Mouse (Mus musculus): ENCODE measurements around the gene Cela3a. TPM values are rescaled to one million over a fixed set of nuclear protein-coding genes. Genes with fewer than 3 reads are reported as not detected.

The Cela3a gene
- polyA plus RNA-seq (2014; fragmentation: Illumina TruSeq; extraction: RNeasy Lipid Tissue Mini Kit (QIAGEN cat#74804); ENCODE audit: low read depth, low replicate concordance) = not detected

DNA sequence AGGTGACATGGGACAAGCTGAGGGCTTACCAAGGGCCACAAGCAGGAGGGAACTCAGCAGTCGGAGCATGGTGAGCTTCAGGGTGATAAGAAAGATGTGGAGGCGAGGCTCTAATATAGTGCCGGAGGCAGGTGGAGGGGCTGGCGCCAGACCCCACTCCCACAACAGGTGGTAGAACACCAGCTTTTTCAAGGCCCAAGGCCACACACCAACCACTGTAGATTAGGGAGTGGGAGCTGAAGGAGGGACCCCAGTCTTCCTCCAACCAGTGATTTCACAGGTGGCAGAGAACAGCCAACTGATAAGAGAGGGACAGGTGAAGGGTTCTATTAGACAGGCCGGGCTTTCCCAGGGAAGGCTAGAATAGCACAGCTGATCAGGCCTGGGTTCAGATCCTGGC lies at the start of gene Cela3a:
TSS of gene Cela3a (minus strand) at position 101 of the 400 bp plus-strand sequence.

DNA sequence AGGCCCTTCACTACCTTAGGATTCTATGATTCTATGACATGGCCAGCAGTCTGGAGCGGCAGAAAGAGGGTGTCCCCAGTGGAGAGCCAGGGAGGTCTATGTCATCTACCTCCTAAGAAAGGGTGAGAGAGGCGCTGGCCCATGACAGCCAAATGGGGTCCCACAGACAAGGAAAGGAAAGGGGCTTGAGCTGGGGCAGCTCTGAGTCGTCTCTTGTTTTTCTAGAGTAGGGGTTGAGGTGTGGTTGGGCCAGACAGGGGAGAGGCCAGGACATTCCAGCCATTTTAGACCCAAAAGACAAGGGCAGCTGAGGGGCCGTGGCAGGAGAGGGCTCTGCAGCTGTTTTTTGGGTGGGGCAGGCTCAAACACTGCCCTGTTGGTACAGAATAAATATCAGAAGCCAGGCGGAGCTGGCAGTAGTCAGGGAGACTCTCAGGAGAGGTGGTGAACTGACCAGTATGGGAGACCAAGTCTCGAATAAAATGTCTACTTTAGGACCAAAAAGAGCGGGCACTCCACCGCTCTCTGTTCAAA lies 43.7 kb upstream of the Cela3a start, which contains the start of gene 1700013G24Rik:
TSS of gene 1700013G24Rik (plus strand) at position 51 of the 534 bp plus-strand sequence.

DNA sequence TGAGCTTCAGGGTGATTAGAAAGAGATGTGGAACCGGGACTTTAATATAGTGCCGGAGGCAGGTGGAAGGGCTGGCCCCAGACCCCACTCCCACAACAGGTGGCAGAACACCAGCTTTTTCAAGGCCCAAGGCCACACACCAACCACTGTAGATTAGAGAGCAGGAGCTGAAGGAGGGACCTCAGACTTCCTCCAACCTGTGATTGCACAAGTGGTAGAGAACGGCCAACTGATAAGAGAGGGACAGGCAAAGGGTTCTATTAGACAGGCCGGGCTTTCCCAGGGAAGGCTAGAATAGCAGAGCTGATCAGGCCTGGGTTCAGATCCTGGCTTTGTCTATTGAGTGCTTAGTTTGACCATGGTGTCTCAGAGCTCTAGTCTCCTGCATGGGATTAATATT lies 20.9 kb upstream of the Cela3a start, which contains the start of gene Cela3b:
TSS of gene Cela3b (minus strand) at position 39 of the 400 bp plus-strand sequence.

DNA sequence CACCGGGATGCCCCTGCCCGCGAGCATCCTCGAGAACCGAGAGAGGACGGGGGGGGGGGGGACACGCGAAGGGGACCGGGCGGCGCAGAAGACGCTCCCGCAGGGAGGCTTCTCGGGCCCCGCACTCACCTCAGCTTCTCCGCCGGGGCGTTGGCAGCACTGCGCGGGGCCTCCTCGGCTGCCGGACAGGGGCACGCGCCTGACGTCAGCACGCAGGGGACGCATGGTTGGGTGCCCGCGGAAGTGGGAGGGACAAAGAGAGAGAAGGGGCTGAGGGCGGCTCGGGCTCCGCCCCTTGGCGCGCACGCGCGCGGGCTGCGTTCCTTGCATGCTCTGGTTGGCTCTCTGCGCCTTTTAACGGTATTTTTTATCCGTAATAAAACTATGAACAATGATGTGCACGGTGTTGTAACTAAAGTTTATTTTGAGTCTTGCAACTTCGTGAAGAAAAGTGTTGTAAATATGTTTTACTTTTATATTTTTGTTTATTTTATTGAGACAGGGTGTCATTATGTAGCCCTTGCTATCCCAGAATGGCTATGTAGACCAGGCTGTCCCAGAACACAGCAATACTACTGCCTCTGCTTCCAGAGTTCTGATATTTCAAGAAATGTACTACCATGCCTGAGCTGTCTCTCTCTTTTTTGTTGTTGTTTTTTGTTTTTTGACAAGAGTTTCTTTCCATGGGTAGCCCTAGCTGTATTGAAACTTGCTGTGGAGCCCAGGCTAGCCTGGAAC lies 51.9 kb downstream of the Cela3a start, which contains the start of gene Cdc42:
TSS of gene Cdc42 (minus strand) at position 204 of the 738 bp plus-strand sequence.

Other genes starting within 250 kb of the Cela3a start
- gene Wnt4, start 132.3 kb downstream of the Cela3a start, polyA plus RNA-seq (2014; fragmentation: Illumina TruSeq; extraction: RNeasy Lipid Tissue Mini Kit (QIAGEN cat#74804); ENCODE audit: low read depth, low replicate concordance) = 0.08 TPM
- gene Cdc42, start 52.1 kb downstream of the Cela3a start, polyA plus RNA-seq (2014; fragmentation: Illumina TruSeq; extraction: RNeasy Lipid Tissue Mini Kit (QIAGEN cat#74804); ENCODE audit: low read depth, low replicate concordance) = 320 TPM
- gene Cela3b, start 20.7 kb upstream of the Cela3a start, polyA plus RNA-seq (2014; fragmentation: Illumina TruSeq; extraction: RNeasy Lipid Tissue Mini Kit (QIAGEN cat#74804); ENCODE audit: low read depth, low replicate concordance) = not detected
- not detected for gene 1700013G24Rik, start 43.5 kb upstream of the Cela3a start, polyA plus RNA-seq (2014; fragmentation: Illumina TruSeq; extraction: RNeasy Lipid Tissue Mini Kit (QIAGEN cat#74804); ENCODE audit: low read depth, low replicate concordance)
- 0.19 TPM for gene Hspg2, start 59.0 kb upstream of the Cela3a start, polyA plus RNA-seq (2014; fragmentation: Illumina TruSeq; extraction: RNeasy Lipid Tissue Mini Kit (QIAGEN cat#74804); ENCODE audit: low read depth, low replicate concordance)
- not detected for gene Ldlrad2, start 164.8 kb upstream of the Cela3a start, polyA plus RNA-seq (2014; fragmentation: Illumina TruSeq; extraction: RNeasy Lipid Tissue Mini Kit (QIAGEN cat#74804); ENCODE audit: low read depth, low replicate concordance)
- 35.9 TPM for gene Usp48, start 184.0 kb upstream of the Cela3a start, polyA plus RNA-seq (2014; fragmentation: Illumina TruSeq; extraction: RNeasy Lipid Tissue Mini Kit (QIAGEN cat#74804); ENCODE audit: low read depth, low replicate concordance)

Measured in liver, adult 10 weeks (tissue).